Mouse (Mus musculus) layer of hippocampus, adult 11-12 months (tissue): ENCODE results near the gene Galnt2.

Experiments used
- DNase-seq: peaks from one replicate; pipeline ENCODE4 v3.0.0; 2022; ENCODE audit warnings: low spot score

The Galnt2 gene

GRCm38 (mm10) chr8:124328259-124328658 is 97.1 kb downstream of the Galnt2 start:
- DNase-seq: no peak

DNA sequence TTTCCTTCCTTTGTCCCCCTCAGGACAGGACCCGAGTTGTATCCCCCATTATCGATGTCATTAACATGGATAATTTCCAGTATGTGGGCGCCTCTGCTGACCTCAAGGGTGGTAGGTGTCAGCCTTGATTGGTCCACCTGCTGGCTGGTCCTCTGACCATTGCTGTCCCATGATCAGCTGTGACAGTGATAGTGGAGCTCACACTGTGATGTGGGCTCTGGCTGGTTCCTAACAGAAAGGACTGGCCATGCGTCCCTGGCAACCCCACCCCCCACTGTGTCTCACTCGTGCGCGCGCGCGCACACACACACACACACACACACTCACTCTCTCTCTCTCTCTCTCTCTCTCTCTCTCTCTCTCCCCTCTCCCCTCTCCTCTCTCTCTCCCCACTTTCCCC is 98.5 kb downstream of the Galnt2 start:
- DNase-seq: no peak

DNA sequence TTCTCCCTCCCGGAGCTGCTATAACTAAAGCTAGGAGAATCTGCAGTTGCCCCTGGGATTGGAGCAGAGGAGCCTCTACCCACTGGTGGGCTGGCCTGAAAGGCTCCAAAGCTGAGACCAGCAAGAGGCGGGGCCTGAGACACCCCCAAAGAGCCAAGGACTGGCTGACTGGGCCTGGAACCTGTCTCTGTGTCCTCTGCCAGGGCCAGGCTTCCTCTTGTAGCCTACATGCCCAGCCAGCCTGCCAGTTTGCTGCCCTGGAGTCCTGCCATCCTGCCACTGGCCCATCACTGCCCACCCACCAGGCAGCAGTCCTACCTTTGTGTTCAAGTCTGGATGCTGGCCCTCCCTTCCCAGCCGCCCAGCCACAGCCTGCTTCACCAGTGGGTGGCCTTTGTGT is 99.2 kb downstream of the Galnt2 start:
- DNase-seq: peak; percentile 24

DNA sequence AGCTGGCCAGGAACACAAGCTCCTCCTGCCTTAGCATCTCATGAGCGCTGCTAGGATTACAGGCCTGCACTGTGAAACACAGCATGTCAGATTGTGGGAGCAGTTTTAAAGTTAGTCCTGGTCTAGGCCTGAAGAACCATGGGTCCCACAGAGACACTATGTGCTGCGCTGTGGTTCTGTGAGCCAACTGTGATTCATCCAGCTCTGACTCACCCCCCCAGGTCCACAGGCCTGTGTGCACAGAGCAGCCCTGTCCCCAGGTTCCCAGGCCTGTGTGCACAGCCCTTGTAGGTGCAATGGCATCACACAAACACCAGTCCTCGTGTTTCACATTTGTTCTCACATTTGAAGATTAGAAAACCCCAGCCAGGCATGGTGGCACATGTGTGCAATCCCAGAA is 99.9 kb downstream of the Galnt2 start:
- DNase-seq: no peak

GRCm38 (mm10) chr8:124331706-124332105 is 100.5 kb downstream of the Galnt2 start:
- DNase-seq: no peak

- no peak for DNase-seq
Observed at GRCm38 (mm10) chr8:124336302-124336701, 105.1 kb downstream of the Galnt2 start.

- DNase-seq: no peak
Observed at GRCm38 (mm10) chr8:124339742-124340141, 108.6 kb downstream of the Galnt2 start.

GRCm38 (mm10) chr8:124340360-124341068 is 109.3 kb downstream of the Galnt2 start:
- DNase-seq: no peak

GRCm38 (mm10) chr8:124343151-124343550 is 112.0 kb downstream of the Galnt2 start:
- no peak for DNase-seq

GRCm38 (mm10) chr8:124343991-124344390 is 112.8 kb downstream of the Galnt2 start:
- no peak for DNase-seq

DNA sequence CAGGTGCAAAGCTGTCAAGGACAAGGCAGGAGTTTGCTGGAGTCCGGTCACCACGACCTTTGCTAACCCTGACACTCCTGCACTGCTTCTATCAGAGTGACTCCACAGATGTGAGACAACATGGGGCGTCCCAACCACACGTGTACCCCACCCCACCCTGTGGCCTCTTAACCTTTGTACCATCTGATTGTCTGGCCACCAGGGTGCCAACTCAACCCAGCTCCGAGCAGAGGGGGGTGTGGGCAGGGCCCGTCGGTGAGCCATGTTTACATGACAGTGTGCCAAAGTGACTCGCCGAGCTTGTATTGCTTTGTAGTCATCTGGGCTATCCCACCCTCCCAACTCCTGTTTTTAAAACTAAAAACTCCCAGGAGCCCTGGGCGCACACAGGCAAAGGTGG is 113.9 kb downstream of the Galnt2 start:
- DNase-seq: no peak

DNA sequence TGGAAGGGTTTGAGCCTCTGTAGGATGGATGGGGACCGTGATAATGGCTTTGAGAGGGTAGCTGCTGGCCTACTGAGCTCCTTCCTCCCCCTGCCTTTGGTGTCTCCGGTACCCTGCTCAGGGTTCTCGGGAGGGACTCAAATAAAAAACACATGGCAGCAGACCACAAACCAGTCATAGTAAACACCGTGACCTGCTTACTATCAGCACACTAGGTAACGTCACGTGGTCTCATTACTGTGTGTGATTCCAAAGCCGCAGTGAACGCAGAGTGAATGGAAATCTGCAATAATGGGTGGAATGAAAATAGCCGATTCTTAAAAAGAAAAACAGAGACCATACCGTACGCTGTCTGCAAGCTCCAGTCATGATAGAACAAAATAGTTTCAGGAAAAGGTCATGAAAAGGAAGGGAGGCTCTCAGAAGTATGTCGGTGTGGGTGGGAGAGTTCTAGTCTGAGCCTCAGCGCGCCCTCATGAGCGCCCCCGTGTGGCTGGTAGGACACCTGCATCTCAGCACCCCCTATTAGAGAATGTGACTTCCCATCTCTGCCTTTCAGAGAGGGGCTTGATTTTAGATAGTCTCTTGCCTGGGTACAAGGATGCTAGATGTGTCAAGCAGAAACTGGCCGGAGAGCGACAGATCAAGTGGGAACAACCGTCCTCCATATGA is 115.8 kb downstream of the Galnt2 start:
- peak; percentile 43 for DNase-seq

DNA sequence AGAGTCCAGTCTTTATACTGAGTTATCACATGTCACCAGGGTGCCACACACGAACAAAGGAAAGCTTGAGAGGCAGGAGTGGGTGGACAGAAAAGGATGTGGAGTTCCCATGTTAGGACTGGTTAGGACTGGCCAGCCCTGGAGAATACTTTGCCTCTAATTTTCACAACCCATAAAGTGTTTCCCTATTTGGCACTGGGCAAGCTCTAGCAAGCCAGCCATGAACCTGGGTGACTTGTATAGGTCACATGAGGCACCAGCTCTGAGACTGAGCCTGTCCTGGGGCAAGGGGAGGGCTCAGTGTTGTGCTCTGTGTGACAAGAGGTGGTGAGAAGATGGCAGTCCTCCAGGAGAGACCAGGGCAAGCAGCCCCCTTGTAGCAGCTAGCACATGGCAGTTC is 116.9 kb downstream of the Galnt2 start:
- DNase-seq: no peak

GRCm38 (mm10) chr8:124349663-124350062 is 118.5 kb downstream of the Galnt2 start:
- DNase-seq: peak; percentile 87

DNA sequence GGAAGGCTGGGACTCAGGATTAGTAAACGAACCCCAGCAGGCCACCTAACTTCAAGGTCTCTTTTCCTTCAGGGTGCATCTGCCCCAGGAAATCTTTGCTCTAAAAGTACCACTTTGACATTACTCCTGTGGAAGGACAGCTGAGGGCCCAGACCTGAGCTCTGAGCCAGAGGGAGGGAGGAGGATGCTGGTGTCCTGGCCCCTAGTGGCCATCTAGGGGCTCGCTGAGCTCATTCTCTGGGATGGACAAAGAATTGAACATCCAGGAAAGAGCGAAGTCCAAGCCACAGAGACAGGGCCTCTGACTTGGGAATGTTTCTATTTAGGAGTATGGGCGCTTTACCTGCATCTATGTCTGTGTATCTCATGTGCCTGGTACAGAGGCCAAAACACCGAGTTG is 120.4 kb downstream of the Galnt2 start:
- no peak for DNase-seq

DNA sequence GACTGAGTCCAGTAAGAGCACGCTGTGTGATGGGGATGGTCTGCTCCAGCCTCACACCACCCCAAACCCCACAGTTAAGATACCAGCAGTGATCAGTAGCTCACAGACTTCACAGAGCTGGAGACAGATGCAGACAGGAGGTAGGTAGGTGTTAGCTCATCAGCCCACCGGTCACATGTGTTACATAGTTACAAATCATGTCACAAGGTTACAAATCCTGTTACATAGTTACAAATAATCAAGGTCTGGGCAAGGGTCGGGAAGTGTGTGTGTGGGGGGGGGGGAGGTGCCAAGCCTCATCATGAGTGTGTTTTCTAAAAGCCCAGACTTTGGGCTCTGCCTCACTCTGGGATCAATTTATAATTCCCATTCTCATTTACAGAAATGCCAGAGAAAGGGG is 129.7 kb downstream of the Galnt2 start:
- no peak for DNase-seq

- no peak for DNase-seq
Observed at GRCm38 (mm10) chr8:124361773-124362427, 130.7 kb downstream of the Galnt2 start.

DNA sequence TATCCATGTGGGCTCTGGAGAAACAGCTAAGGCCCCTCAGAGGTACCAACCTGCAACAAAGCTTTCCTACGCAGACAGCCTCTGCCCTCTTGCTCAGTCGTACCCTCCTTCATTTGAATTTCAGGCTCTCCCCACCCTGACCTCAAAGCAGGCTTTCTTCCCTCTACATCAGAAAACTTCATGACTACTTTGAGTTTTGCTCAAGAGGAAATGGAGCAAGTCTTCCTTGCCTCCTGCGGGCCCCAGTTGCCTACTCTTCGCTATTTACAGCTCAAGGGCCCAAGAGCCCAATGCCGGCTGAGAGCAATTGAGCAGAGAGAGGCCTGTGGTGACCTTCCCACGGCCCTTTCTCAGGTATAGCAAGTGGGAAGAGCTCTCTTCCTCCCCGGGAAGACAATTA is 131.4 kb downstream of the Galnt2 start:
- no peak for DNase-seq

DNA sequence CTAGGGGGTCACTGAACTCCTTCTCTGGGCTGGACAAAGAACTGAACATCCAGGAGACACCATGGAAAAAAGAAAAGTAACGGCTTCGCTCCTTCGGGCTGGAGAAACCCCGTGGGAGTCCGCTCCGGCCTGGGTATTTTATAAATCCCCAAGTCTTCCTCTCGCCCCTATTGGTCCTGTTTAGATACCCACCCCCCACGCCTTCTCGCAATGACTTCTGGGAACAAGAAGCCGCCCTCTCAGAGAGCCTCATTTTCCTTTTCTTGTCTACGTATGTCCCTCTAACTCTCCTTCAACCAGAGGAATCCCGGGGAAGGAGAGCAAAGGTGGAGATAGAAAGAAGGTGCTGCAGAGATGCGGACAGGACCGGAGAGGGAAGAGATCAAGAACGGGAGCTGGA is 132.1 kb downstream of the Galnt2 start:
- no peak for DNase-seq

- no peak for DNase-seq
Observed at GRCm38 (mm10) chr8:124368213-124368612, 137.0 kb downstream of the Galnt2 start.

DNA sequence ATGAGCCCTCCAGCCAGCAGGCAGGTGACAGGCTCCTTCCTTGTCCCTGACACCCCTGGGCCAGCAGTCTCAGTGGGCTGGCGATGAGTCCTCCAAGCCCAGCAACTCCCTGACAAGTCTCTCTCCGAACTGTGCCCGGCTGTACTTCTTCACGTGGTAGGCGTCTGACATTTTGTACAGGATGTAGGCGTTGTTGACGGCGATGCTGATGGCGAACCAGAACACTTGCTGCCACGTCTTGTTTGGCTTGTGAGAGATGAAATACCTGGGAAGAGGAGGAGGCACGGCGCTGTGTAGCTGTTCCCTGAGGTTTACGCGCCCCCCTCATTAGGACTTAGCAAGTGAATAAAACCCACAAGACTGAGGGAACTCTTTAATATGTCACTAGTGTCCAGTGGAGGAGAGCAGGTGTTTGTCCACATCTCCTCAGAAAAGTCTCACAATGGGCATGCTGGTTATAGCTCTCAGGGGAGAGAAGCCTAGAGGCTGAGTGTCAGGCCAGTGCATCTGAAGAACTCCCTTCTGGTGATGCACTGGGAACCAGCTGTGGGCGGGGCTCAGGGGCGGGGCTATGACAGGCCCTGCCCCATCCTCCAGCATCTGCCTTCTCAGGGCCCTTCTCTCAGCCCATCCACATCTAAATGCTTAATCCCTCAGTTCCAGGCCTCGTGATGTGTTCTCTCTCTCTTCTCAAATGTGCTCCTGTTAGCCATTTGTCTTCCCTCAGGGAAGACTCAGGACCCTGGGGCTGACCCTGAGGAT is 139.4 kb downstream of the Galnt2 start:
- DNase-seq: no peak

GRCm38 (mm10) chr8:124371410-124372123 is 140.4 kb downstream of the Galnt2 start:
- DNase-seq: no peak
